Mouse (Mus musculus) embryo, embryonic 10 days (tissue): Measurements from ENCODE around the gene Med13l.
A peak's percentile ranks its signal among the peaks of the same experiment; 100 is the strongest.

Experiments
- DNase-seq: peaks from one replicate; pipeline ENCODE4 v3.0.0-alpha.2; 2015; ENCODE audit warnings: low spot score

The Med13l gene

GRCm38 (mm10) chr5:118693996-118694395 is 133.5 kb downstream of the Med13l start:
- no peak for DNase-seq

GRCm38 (mm10) chr5:118697073-118697472 is 136.6 kb downstream of the Med13l start:
- DNase-seq = no peak

GRCm38 (mm10) chr5:118700978-118701377 is 140.5 kb downstream of the Med13l start:
- no peak for DNase-seq

GRCm38 (mm10) chr5:118702674-118703073 is 142.2 kb downstream of the Med13l start:
- DNase-seq = peak; percentile 56

GRCm38 (mm10) chr5:118704148-118704547 is 143.7 kb downstream of the Med13l start:
- DNase-seq = no peak

GRCm38 (mm10) chr5:118704960-118705359 is 144.5 kb downstream of the Med13l start:
- DNase-seq = no peak

GRCm38 (mm10) chr5:118706009-118706408 is 145.5 kb downstream of the Med13l start:
- DNase-seq = no peak

- DNase-seq = no peak
These were observed 145.9 kb downstream of the Med13l start for GRCm38 (mm10) chr5:118706414-118706813.

- no peak for DNase-seq
These were observed 147.0 kb downstream of the Med13l start for GRCm38 (mm10) chr5:118707501-118707900.

GRCm38 (mm10) chr5:118708215-118708949 is 147.9 kb downstream of the Med13l start:
- DNase-seq = peak; percentile 85

- DNase-seq = no peak
These were observed 149.4 kb downstream of the Med13l start for GRCm38 (mm10) chr5:118709847-118710251.

GRCm38 (mm10) chr5:118715518-118715917 is 155.0 kb downstream of the Med13l start:
- DNase-seq = no peak

GRCm38 (mm10) chr5:118716295-118717271 is 156.1 kb downstream of the Med13l start:
- DNase-seq = no peak

- DNase-seq = no peak
These were observed 157.0 kb downstream of the Med13l start for GRCm38 (mm10) chr5:118717456-118717855.

- DNase-seq = no peak
These were observed 157.6 kb downstream of the Med13l start for GRCm38 (mm10) chr5:118718070-118718469.

- no peak for DNase-seq
These were observed 160.9 kb downstream of the Med13l start for GRCm38 (mm10) chr5:118721416-118721815.

- no peak for DNase-seq
These were observed 161.4 kb downstream of the Med13l start for GRCm38 (mm10) chr5:118721848-118722247.

GRCm38 (mm10) chr5:118722456-118722855 is 162.0 kb downstream of the Med13l start:
- DNase-seq = no peak

GRCm38 (mm10) chr5:118725425-118725824 is 164.9 kb downstream of the Med13l start:
- no peak for DNase-seq

- DNase-seq = no peak
These were observed 165.5 kb downstream of the Med13l start for GRCm38 (mm10) chr5:118725886-118726505.

- no peak for DNase-seq
These were observed 166.9 kb downstream of the Med13l start for GRCm38 (mm10) chr5:118727336-118727735.

- DNase-seq = peak; percentile 42
These were observed 171.7 kb downstream of the Med13l start for GRCm38 (mm10) chr5:118732221-118732620.
